Mouse (Mus musculus) bone marrow macrophage, adult 2 months (primary cell): ENCODE measurements at regions not wholly inside any gene's neighbourhood (a gene's known extent, or its start where the extent isn't known, plus 50 kb on each side); places are given as distances from the start of the nearest gene placed in this dataset.

Experiments used
- CTCF ChIP-seq: IDR thresholded peaks from 2 replicates; pipeline ENCODE4 v1.5.1; 2012; ENCODE audit warnings: low read depth, mild to moderate bottlenecking, low read length, moderate library complexity
- POLR2A ChIP-seq: IDR thresholded peaks from 2 replicates; pipeline ENCODE4 v1.6.1; 2012; ENCODE audit warnings: mild to moderate bottlenecking, low read depth, low read length, borderline replicate concordance

GRCm38 (mm10) chr8:93755981-93756380 is 53.8 kb upstream of the Gnao1 start:
- TF ChIP-seq CTCF (no peak), POLR2A (no peak)
